Comparison of ENCODE assay signal across 25 mouse cellular contexts in genomic region chr2:166039681-166040080, GRCm38 (mm10). TPM values are rescaled to one million over a fixed set of nuclear protein-coding genes. Genes with fewer than 3 reads are reported as not detected.
DNase-seq lines count a peak whose midpoint lies in the region; ATAC-seq lines count a peak whose summit lies in the region.
"Had no signal": no experiment of that assay in that cellular context is flagged by ENCODE, and none has a peak within 500 bp of the region (broad histone marks: within the 10 kb centered on the region; RNA-seq: fewer than 3 reads in every experiment).

No protein-coding gene starts in this region.

- no peak overlapping the region for H3K4me3 ChIP-seq in kidney, embryonic 15.5 days (replicated peaks)
- H3K4me3 ChIP-seq: embryonic facial prominence, embryonic 13.5 days; erythroblast, embryonic 14.5 days; forebrain, embryonic 12.5 days; forebrain, embryonic 15.5 days; heart, adult 2 months; heart, embryonic 10.5 days; heart, embryonic 15.5 days had no signal

- no peaks in the 10 kb centered on the region for H3K27me3 ChIP-seq in kidney, embryonic 15.5 days
- H3K27me3 ChIP-seq: embryonic facial prominence, embryonic 13.5 days; forebrain, embryonic 12.5 days; forebrain, embryonic 15.5 days; heart, embryonic 15.5 days had no signal

- no peak overlapping the region for H3K9ac ChIP-seq in kidney, embryonic 15.5 days
- H3K9ac ChIP-seq: embryonic facial prominence, embryonic 13.5 days; forebrain, embryonic 12.5 days; forebrain, embryonic 15.5 days; heart, embryonic 15.5 days; hindbrain, embryonic 14.5 days had no signal

- H3K27ac ChIP-seq in kidney, embryonic 15.5 days: 0 out of 2 replicates have a peak overlapping the region, but pooled peaks have one; percentile 4
- H3K27ac ChIP-seq: embryonic facial prominence, embryonic 13.5 days; forebrain, embryonic 12.5 days; forebrain, embryonic 15.5 days; heart, adult 2 months; heart, embryonic 10.5 days; heart, embryonic 15.5 days; hindbrain, embryonic 14.5 days had no signal

- no peak overlapping the region for H3K4me2 ChIP-seq in kidney, embryonic 15.5 days
- H3K4me2 ChIP-seq: embryonic facial prominence, embryonic 13.5 days; forebrain, embryonic 12.5 days; forebrain, embryonic 15.5 days; heart, embryonic 15.5 days; hindbrain, embryonic 14.5 days had no signal

- H3K36me3 ChIP-seq in kidney, embryonic 15.5 days: peaks cover 18% of the 10 kb centered on the region; the same call in 1 of the 2 replicates
- H3K36me3 ChIP-seq: embryonic facial prominence, embryonic 13.5 days; forebrain, embryonic 15.5 days; heart, embryonic 10.5 days; heart, embryonic 15.5 days had no signal

- WGBS in kidney, embryonic 15.5 days: 86% methylated on average over 4 of the region's 4 CpGs

- no peak for ATAC-seq in kidney, embryonic 15.5 days (replicated peaks; ENCODE audit: low FRiP score)
- ATAC-seq: CD4-positive, CD25-positive, alpha-beta regulatory T cell, adult 4 months; forebrain, embryonic 15.5 days had no signal

- intact Hi-C loops in heart, postnatal 36 days (cut with DNase I): loop anchor here (10.0 kb wide), 1 partner anchor 515 kb away; no protein-coding TSS in a partner anchor

- no peaks in the 10 kb centered on the region for H3K9me3 ChIP-seq in kidney, embryonic 15.5 days (replicated peaks)
- H3K9me3 ChIP-seq: embryonic facial prominence, embryonic 13.5 days; forebrain, embryonic 12.5 days; forebrain, embryonic 15.5 days; heart, embryonic 10.5 days; heart, embryonic 15.5 days had no signal

- peaks cover 35% of the 10 kb centered on the region for H3K4me1 ChIP-seq in kidney, embryonic 15.5 days
- H3K4me1 ChIP-seq: forebrain, embryonic 15.5 days had no signal

- peak; percentile 90 for DNase-seq in heart, adult 11 months
- no peak for DNase-seq in heart, postnatal 36 days
- peak; percentile 38 for DNase-seq in kidney, adult 18-20 months
- DNase-seq in kidney, postnatal 4 days: no peak
- DNase-seq in kidney, postnatal 10 days: no peak
- DNase-seq in kidney, postnatal 36 days: peak; percentile 58 to 64
- DNase-seq in spleen, postnatal 4 days (ENCODE audit: low spot score in 2 of 2): no peak
- DNase-seq: adrenal gland, adult 2 months; adrenal gland, postnatal 25 days; cerebellum, adult 18-20 months; cerebellum, adult 9-10 months; cerebellum, postnatal 14 days; gastrocnemius, postnatal 25 days; heart, adult 2 months; heart, postnatal 10 days; heart, postnatal 4 days had no signal

RNA-seq across cellular contexts. Expression of gene Ncoa3, which starts 47.2 kb away (rescaled TPM):
- total RNA-seq in heart, postnatal 36 days (2021): 10 to 100 TPM; 23.0 to 27.1 TPM
- 17.4 and 19.2 TPM in 2 replicates for polyA plus RNA-seq in kidney, embryonic 15.5 days (2015; fragmentation: Nextera tagmentation; extraction: Ambion mirVana)

Comparison
In these comparisons a context has a peak if more than half of its experiments do, and no peak if none do; other contexts are left out.
1. DNase-seq: peak in heart, adult 11 months (single experiment), kidney, adult 18-20 months (single experiment) and kidney, postnatal 36 days (2 of 2); none in heart, postnatal 36 days (0 of 2), kidney, postnatal 4 days (0 of 2), kidney, postnatal 10 days (single experiment) and spleen, postnatal 4 days (0 of 2).